Mouse (Mus musculus): ENCODE data around the gene Gm5136. TPM values are rescaled to one million over a fixed set of nuclear protein-coding genes. Genes with fewer than 3 reads are reported as not detected.

Gene Gm5136
- not detected for total RNA-seq (2021)

DNA sequence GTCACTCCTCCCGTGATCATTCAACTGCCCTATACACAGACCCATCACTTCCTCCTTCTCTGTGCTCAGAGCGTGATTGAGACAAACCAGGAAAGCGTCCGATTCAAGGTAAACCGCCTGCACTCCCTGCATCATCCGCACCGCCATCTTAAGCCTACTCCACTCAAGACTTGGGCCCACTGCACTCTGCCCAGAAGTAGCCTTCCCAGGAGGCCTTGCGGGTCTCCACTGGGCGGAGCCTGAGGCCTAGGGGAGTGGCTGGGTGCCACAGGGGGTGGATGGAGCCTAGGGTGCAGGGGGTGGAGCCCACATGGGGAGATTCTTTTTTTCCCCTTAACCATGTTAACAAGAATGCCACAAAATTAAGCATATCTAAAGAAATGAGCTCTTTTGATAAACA is at the start of gene Gm5136:
TSS of gene Gm5136 (minus strand) at position 215 of the 400 bp plus-strand sequence.
- DNase-seq (ENCODE audit: low spot score): no peak
- intact Hi-C loops (cut with DNase I): no loop called here

DNA sequence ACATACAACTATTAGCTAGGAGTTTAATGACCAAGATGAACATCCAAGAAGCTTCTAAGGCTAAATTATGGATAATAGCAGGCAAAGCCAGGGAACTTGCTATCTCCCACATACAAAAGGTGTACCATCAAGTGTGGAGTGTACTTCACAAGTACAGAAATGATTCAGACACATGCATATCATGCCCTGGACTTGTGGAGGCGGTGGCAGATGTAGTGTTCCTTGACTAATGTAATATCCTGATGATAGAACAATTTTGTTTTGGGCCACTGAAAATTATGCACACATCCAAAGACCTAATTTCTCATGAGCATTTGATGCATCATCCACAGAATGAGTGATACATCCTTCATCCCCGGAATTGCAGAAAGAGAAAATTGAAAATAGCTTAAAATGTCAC is 43.8 kb upstream of the Gm5136 start:
- no peak for DNase-seq (ENCODE audit: low spot score)
- intact Hi-C loops (cut with DNase I): no loop called here

DNA sequence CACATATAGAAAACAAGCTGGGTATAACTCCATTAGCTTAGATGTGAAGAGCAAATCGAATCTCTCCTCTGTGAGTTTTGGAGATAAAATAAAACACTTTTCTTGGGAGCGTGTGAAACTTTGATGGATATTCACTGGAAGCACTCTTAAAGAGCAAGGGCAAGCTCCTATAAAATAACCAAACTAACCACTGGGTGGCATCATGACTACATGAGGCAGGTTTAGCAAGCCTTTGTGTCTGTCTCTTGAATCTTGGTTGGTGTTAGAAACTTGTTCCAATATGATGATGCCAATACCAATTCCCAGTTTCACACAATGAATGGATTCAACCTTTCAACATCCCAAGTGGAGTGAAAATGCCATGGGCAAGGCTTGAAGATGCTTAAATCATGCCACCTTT is 34.0 kb upstream of the Gm5136 start:
- intact Hi-C loops (cut with DNase I): loop anchor here (5.0 kb wide), 2 partner anchors 763 to 933 kb away; no protein-coding TSS in a partner anchor
- DNase-seq (ENCODE audit: low spot score): no peak

DNA sequence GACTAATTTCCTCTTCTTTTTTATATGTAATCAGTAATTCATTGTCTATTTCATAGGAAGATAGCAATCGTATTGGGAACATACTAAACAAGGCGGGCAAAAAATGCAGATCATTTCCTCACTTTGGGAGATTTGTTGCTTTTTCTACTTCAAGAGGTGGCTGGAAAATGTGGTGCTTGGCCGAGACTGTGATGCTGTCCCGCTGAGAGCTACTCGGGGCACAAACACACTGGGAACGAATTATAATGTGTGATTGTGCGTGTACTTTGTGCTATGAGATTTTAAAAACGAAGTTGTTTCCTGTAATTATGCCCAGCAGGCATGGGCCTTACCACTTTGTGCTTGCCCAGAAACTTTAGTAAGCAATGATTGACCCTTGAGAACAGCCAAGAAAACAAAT is 29.0 kb upstream of the Gm5136 start:
- intact Hi-C loops (cut with DNase I): no loop called here
- no peak for DNase-seq (ENCODE audit: low spot score)

DNA sequence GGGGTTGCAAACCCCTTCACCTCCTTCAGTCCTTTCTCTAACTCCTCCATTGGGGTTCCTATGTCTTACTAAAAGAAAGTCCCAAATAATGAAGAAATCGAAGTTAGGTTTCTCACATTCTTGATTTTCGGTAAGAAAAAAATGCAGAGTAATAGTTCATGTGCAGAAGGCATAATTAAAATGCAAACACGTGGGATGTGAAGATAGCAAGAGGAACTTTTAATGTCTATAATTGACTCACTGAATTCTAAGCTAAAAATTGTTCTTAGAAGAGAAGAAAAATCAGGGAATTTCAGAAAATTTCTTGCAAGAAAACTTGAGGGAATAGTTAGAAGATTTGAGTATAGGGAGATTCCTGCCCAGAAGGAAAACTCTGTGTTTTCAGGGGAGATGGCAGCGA is 26.4 kb upstream of the Gm5136 start:
- intact Hi-C loops (cut with DNase I): no loop called here
- no peak for DNase-seq (ENCODE audit: low spot score)

DNA sequence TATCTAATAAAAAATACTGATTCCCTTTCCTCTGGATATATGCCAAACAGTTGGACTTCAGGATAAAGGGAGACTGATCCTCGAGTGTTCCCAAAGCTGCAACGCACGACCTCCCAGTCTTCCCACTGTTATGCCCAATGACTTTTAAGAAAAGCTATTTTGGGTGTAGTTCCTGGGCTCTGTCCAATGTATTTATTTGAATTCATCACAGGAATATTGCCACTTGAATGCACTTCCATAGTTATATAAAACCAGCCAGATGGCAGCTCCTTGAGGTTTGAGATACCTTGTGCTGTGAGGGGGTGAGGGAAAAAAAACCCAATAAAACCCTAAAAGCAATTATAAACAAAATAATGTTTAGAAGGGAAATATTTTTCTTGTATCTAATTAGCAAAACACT is 24.9 kb upstream of the Gm5136 start:
- no peak for DNase-seq (ENCODE audit: low spot score)
- intact Hi-C loops (cut with DNase I): no loop called here

DNA sequence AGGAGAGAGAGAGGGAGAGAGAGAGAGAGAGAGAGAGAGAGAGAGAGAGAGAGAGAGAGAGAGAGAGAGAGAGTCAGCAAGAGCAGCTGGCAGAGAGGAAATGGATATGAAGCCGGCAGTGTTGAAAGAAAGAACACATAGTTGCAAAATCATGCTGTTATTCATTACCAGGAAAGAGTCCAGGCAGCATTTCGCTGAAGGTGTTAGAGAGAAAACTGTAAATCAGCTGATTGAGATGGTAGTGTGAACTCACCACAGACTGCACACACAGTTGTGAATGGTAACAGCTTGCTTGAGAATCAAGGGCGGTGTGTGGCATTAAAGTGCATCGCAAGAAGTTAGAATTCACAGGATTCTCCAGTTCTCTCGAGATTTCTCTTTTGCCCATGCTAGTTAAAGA is 10.6 kb upstream of the Gm5136 start:
- intact Hi-C loops (cut with DNase I): no loop called here
- no peak for DNase-seq (ENCODE audit: low spot score)

DNA sequence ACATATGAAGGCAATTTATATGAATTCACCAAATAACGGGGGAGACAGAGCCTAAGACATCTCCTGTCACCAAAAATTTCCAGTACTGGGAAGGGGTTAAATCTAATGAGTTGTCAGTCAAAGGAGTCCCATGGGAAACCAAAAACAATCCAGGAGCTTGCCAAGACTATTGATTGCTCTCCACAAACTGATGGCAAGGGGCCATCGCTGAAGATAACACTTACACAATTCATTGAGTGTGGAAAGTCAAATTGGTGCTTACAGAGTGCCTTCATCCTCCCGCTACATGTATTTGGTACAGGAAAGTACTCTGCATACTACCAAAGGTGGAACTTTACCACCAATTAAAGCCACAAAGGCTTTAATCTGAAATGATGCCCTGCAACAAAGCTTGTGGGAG is 5.7 kb upstream of the Gm5136 start:
- intact Hi-C loops (cut with DNase I): no loop called here
- no peak for DNase-seq (ENCODE audit: low spot score)

DNA sequence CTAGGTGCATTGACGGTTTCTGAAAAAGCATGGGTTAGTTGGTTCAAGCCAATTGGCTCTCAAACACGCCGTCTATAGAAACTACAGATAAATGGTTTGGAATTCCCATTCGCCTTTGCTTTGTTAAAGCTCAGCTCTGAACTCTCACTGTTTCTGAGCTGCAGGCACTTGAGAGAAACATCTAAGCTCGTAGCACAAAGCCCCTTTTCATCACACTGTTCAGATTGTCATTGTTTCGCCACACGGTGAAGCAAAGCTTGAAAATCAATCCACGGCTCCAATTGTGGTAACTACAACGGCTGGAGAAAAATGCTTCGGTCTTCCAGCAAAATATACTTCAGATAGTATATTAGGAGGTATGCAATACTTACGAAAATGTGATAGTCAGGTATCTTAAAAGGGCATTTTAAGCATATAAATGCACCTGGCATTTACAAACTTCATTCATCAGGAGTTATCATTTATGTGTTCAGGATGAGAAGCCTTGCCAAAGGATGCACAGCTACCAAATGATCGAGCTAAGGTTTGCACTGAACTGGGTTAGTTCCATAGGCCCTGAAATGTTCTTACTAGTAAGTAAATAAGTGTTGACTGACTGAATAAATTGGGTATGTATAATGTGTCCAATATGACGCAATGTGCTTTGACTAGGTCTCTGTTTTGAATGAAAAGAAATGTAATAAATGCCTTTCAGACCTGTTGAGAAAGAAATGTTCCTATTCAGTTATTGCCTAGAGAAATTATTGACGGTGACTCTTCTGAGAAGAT is 1.6 kb upstream of the Gm5136 start:
- intact Hi-C loops (cut with DNase I): no loop called here

DNA sequence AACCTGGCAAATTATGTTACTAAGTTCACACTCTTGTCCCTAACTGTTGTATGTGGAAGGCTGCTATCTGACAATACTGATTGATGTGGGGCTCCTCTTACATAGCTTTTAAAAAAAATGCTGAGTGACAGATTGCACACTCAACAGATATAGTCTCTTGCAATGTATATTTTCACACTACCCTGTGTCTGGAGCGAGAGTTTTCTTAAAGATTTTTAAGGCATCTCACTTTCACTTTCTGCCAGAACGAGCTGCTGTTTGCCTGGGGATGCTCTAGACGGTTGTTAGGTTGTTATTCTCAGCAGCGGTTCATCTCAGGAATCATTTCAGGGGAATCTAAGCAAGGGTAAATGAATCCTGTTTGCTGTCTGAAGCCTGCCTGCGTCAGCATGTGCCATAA is 2.9 kb downstream of the Gm5136 start:
- DNase-seq (ENCODE audit: low spot score): no peak
- intact Hi-C loops (cut with DNase I): no loop called here

More for the DNA sequence above, 1.6 kb upstream of the Gm5136 start:
- no peak for DNase-seq (ENCODE audit: low spot score)

DNA sequence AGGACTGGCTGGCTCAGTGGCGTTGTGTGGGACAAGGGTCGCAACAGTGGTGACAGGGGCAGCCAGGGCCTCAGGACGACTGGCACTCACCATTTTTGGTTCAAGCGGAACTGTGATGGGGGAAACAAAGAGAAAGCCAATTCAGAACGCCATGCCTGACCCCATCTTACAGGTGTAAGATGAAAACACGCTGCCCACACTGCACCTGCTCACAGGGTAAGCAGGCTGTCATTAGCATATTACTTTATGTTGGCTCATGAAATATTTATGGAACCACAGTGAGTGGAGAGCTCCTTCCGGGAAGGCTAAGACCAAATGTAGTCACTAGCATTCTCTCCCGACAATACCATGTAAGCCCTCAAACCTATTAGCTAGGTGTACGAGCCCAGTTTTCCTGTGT is 9.0 kb downstream of the Gm5136 start:
- intact Hi-C loops (cut with DNase I): no loop called here

DNA sequence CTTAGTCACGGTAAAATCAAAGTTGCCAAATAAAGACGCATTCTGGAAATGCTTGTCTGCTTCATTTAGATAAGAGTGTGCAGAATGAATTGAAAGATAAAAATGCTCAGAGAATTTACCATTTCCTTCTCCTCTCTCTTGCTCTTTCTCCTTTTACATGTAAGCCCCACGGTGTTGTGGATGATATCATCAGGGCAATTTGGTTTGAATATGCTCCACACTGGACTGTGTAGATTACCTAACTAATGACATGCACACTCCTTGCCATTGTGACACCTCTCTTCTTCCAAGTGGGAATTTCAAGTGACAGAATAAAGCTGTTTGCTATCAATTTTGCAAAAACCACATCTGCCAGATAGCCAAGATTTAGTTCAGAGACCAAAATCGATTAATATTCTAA is 13.3 kb downstream of the Gm5136 start:
- no peak for DNase-seq (ENCODE audit: low spot score)
- intact Hi-C loops (cut with DNase I): no loop called here

More for the DNA sequence above, 9.0 kb downstream of the Gm5136 start:
- DNase-seq (ENCODE audit: low spot score): no peak

DNA sequence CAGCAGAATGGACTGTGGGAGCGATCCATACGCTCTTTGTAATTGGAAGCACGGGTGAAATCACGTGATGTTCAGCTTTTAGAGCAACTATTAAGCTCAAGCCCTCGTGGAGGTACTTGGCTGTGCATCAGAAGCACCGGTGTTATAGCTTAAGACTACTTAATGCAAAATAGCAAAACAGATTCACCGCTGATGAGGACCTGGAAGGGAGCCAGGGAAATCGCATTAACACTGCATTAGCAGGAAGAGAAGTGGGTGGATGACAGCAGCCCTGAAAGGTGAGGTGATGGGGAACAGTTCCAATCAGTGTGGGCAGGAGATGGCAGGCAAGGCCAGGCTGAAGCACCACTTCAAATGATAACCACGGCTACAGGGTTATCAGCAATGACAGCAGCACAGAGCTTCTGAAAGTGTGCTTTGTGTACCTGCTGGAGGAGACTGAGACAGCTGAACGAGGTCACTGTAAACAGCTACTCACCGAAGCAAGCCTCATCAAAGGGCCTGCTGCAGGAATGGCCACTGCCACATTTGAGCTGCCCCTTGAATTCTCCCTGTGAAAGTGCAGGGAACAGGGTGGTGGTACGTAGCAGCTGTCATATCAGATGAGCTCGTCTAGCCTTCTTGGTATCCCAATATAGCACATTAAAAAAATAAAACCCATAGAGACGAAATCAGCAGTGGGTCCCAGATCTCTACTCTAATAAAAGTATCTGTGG is 20.1 kb downstream of the Gm5136 start:
- DNase-seq (ENCODE audit: low spot score): no peak

DNA sequence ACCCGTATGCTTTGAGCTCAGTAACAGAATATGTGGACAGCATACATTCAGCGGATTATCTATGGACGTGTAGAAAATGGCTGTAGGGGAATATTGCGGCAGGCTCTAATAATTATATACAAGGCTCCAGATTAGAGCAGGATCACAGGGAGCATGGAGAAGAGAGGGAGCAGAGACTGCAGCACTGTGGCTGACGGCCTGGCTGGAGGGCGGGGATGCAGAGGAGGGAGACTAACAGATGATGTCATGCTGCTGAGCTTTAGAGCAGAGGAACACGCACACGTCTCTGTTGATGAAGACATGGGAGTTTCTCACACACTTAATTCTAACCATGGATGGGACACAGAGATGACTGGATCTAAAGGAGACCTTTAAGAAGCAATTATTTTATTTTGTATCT is 22.9 kb downstream of the Gm5136 start:
- no peak for DNase-seq (ENCODE audit: low spot score)
- intact Hi-C loops (cut with DNase I): no loop called here

More for the DNA sequence above, 20.1 kb downstream of the Gm5136 start:
- intact Hi-C loops (cut with DNase I): no loop called here

DNA sequence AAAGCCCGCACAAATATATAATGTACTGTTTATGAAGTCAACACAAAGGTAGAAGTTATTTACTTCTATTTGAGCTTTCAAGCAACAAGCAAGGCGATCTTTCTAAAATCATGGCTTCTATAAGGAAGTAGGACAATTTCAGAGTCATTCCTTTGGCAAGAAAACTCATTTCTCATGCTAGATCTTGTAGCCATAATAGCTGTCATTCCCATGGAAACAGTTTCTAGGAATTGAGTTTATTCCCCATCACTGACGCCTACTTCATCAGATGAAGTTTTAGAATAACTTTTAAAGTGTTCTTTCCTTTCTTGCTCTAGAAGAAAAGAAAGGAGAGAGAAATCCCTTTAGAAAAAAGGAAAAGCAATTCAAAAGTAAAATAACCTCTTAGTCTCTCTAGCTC is 31.0 kb downstream of the Gm5136 start:
- no peak for DNase-seq (ENCODE audit: low spot score)
- intact Hi-C loops (cut with DNase I): no loop called here

DNA sequence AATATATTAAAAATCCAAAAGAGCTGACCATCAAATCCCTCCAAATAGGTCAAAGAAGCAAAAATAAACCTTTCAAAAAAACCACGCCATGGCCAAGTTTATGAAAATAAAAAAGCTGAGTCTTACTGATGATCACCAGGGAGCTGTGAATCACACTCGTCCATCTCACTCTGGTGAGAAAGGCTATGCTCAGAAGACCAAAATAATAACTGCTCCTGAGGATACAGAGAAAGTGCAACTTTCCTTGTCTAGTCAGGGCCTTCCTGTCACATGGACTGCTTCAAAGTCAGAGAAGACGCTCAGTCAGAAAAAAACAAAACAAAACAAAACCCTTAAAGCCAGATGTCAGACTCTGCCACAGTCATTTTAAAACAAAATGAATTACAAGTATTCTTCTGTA is 39.7 kb downstream of the Gm5136 start:
- intact Hi-C loops (cut with DNase I): no loop called here

DNA sequence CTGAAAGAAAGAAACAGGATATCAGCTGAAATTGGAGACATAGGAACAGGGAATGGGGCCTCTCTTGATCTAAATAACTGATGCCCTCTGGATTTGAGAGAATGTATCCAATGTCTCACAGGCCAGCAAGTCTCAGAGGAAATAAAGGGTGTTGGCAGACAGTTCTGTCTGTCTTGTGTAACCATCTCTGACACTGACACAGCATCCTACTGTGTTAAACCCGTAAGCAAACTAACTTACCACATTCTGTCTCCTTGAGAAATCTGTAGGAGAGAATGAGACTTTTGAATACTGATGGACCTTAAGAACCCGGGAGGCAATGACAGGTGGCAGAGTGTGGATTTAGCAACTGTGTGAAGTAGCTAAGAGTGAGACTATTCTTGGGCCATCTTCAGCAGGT is 41.7 kb downstream of the Gm5136 start:
- DNase-seq (ENCODE audit: low spot score): no peak
- intact Hi-C loops (cut with DNase I): no loop called here

More for the DNA sequence above, 39.7 kb downstream of the Gm5136 start:
- no peak for DNase-seq (ENCODE audit: low spot score)

DNA sequence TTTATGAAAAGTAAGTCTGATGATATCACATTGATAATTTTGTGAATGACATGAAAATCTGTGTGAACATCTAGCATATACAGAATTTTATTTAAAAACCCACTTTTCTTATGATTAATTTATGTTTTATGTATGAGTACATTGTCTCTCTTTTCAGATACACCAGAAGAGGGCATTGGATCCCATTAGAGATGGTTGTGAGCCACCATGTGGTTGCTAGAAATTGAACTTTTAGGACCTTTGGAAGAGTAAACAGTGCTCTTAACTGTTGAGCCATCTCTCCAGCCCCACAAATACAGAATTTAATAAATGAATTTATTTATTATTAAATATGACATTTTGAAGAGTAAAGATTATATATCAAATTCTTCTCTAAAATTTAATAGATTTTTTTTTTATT is 42.3 kb downstream of the Gm5136 start:
- no peak for DNase-seq (ENCODE audit: low spot score)
- intact Hi-C loops (cut with DNase I): no loop called here

DNA sequence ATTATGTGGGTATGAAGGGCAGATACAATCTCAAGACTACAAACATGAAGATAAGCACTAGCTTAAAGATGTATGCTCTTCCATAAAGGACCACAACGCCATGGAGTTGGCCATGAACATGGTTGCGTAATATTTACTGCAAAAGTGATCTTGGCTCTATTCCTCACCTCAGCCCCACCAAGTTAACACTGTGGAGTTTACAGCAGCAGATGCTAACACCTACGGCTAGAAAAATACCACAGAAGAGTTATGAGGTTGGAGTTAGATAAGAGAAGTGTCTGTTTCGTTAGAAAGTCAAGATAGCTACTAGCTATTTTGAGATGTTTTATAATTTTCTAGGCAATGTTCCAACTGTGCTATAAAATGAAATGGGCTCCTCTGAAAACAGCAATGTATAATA is 43.1 kb downstream of the Gm5136 start:
- intact Hi-C loops (cut with DNase I): no loop called here
- DNase-seq (ENCODE audit: low spot score): no peak

DNA sequence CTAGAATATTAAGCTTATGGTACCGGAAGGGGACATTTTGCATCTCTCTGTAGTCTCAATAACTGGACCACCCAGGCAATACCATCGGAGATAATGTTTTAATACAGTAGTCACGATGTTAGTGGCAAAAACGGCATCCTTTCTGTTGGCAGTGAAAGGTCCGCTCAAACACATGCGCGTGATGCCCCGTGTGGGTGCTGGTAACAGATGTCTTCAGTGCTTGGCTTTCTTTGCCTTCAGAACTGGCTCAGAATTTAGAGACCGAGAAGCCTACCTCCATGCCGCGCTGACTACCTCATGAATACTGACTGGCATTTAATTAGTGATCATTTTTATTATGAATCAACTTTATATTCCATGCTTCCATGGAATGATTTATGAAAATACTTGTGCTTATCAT is 44.9 kb downstream of the Gm5136 start:
- intact Hi-C loops (cut with DNase I): no loop called here

DNA sequence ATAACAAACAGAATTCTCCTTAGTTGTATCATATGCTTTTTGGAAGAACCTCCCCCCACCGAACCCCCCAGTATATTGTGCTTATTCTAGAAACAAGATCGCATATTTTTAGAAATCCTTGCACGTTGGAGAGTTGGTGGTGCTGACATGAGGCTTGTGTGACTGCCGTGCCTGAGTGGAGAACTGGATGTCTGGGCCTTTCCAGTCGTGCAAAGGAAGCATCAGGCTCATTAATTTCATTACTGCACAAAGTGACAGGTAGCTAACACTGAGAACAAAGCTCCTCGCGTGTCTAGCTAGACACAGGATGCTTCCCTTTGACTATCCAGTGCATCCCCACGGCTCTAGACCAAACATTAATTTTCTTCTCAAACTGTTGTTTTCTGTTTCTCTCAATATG is 47.1 kb downstream of the Gm5136 start:
- intact Hi-C loops (cut with DNase I): no loop called here
- DNase-seq (ENCODE audit: low spot score): no peak

More for the DNA sequence above, 44.9 kb downstream of the Gm5136 start:
- no peak for DNase-seq (ENCODE audit: low spot score)

DNA sequence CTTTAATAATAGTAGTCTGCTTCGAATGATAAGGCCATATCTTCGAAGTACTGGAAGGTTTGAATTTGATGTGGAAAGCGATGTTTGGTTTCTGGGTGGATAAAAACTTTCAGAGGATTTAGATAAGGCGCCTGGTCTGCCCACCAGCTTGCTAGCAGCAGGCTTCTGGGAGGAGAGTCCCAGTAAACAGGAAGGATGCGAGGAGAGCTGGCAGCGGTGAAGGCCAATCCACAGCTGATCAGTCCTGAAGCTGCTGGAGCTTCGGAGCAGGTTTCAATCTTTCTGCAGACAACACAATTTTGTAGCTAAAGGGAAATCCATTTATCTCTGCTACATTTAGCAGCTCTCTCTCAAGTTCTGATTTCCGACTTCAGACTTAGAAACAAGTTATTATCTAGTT is 47.9 kb downstream of the Gm5136 start:
- intact Hi-C loops (cut with DNase I): no loop called here
- DNase-seq (ENCODE audit: low spot score): no peak

Measured in heart, postnatal 25 days (tissue).